Mouse (Mus musculus): ENCODE results near the gene Wdr18.

DNA sequence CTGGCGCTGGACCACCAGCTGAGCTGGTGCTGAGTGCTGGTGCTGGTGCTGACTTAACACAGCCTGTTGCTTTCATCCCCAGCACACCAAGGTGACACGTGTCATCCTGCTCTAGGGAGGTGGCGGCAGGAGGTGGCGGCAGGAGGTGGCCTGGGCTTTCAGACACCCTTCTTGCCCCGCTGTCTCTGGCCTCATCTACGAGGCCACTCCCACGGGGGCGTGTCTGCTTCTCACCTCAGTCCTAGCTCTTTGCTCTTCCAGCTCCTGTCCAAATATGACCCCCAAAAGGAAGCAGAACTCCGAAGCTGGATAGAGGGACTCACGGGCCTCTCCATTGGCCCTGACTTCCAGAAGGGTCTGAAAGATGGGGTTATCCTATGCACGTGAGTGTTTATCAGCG, 31.1 kb downstream of the Wdr18 start:
- TF ChIP-seq FLI1 (IDR thresholded peaks at IDR 0.05; ENCODE audit: low read length) (no peak), GATA1 (IDR thresholded peaks at IDR 0.05; ENCODE audit: borderline replicate concordance, low read length) (no peak)
